Mouse (Mus musculus) limb, embryonic 14.5 days (tissue): ENCODE measurements around the gene Igsf21. TPM values are rescaled to one million over a fixed set of nuclear protein-coding genes. Genes with fewer than 3 reads are reported as not detected.

ENCODE experiments used
- ATAC-seq: fragments of 200-750 bp; cut with Nextera tagmentation; 2 replicates; pipeline ENCODE4 v1.8.0; 2017; ENCODE audit warnings: low read depth, moderate number of reproducible peaks, moderate TSS enrichment; ENCODE audit not compliant: low FRiP score
- DNase-seq: peaks from one replicate; pipeline ENCODE4 v3.0.0-alpha.2; 2015; ENCODE audit warnings: low spot score
- H3K27ac ChIP-seq: fragments of 300-500 bp; sonication (generic); replicated peaks from 2 replicates; pipeline ENCODE4 v1.5.1; 2014; ENCODE audit warnings: low read depth, mild to moderate bottlenecking, low read length, moderate library complexity, mixed read lengths
- H3K27me3 ChIP-seq: fragments of 300-500 bp; sonication (generic); 2 replicates; pipeline ENCODE4 v1.6.1; 2014; ENCODE audit warnings: low read length, mixed read lengths; ENCODE audit not compliant: control insufficient read depth, insufficient read depth
- H3K36me3 ChIP-seq: fragments of 300-500 bp; sonication (generic); 2 replicates; pipeline ENCODE4 v1.6.1; 2014; ENCODE audit warnings: mild to moderate bottlenecking, low read length, moderate library complexity, mixed read lengths; ENCODE audit not compliant: control insufficient read depth, insufficient read depth
- H3K4me1 ChIP-seq: fragments of 300-500 bp; sonication (generic); 2 replicates; pipeline ENCODE4 v1.6.1; 2014; ENCODE audit warnings: antibody characterized with exemption, low read length, mixed read lengths; ENCODE audit not compliant: control insufficient read depth, insufficient read depth
- H3K4me2 ChIP-seq: fragments of 300-500 bp; sonication (generic); replicated peaks from 2 replicates; pipeline ENCODE4 v1.6.1; 2014; ENCODE audit warnings: low read depth, mild to moderate bottlenecking, low read length, moderate library complexity; ENCODE audit not compliant: severe bottlenecking
- H3K4me3 ChIP-seq: fragments of 300-500 bp; sonication (generic); replicated peaks from 2 replicates; pipeline ENCODE4 v1.5.1; 2014; ENCODE audit warnings: low read length
- H3K9ac ChIP-seq: fragments of 300-500 bp; sonication (generic); 2 replicates; pipeline ENCODE4 v1.6.1; 2014; ENCODE audit warnings: mild to moderate bottlenecking, low read depth, low read length, moderate library complexity; ENCODE audit not compliant: severe bottlenecking
- H3K9me3 ChIP-seq: fragments of 300-500 bp; sonication (generic); 2 replicates; pipeline ENCODE4 v1.6.1; 2016; ENCODE audit warnings: low read length; ENCODE audit not compliant: control insufficient read depth
- POLR2A ChIP-seq: fragments of 200-500 bp; IDR thresholded peaks from 2 replicates; pipeline ENCODE4 v1.8.0; 2012; ENCODE audit warnings: inconsistent platforms, mild to moderate bottlenecking, moderate library complexity, borderline replicate concordance; ENCODE audit not compliant: insufficient read depth, insufficient read length; ENCODE audit errors: extremely low read depth
- WGBS: fragments of 180-500 bp; shearing (Covaris S2); extraction: QIAGEN DNeasy Blood & Tissue Kit; methylation state at CpG from one replicate; pipeline ENCODE4 v1.1.7; 2014; 5-methylcytosine and 5-hydroxymethylcytosine counted together
- polyA plus RNA-seq, 2 experiments: library from polyadenylated mRNA; depleted of rRNA in 1 of 2; stranded (reverse) in 1 of 2; unstranded in 1 of 2; fragments of >200 nt; fragmentation: Nextera tagmentation in 1 of 2; extraction: Ambion mirVana in 1 of 2; gene quantifications; 2 replicates each; pipeline versions ENCODE4 v1.2.1 to v1.2.3; 2012 to 2014

The Igsf21 gene
- polyA plus RNA-seq, 2 experiments: 0.45 to 0.55 TPM

DNA sequence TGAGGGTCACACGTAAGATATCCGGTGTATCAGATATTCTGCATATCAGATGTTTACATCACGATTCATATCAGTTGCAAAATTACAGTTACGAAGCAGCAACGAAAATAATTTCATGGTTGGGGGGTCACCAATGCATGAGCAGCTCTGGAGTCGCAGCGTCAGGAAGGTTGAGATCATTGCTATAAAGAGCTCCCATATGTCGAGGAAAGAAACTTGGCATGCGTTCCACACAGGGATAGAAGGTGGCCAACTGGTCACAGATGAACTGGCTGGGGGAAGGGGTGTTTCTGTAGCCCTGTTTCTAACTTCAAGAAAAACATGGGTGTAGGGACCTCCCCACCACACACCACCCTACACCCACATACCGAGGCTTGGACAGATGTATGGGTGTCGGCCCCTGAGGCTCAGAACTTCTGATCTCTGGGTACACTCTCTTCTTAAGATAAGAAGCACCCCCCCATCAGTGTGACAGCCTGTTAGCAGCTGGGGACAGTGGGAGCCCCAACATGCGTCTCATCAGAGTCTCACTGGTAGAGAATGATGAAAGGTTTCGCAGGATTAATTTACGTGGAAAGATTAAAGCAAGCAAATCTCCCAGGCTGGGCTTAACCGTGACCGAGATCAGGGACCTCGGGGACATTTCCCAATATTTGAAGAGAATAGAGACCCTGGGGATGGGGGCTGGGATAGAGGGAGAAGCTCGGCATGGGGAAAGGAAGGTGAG lies 54.1 kb downstream of the Igsf21 start:
- WGBS: 80% methylated on average over 18 of the region's 18 CpGs
- H3K9ac ChIP-seq: no peak overlapping the region
- no peak for ATAC-seq

DNA sequence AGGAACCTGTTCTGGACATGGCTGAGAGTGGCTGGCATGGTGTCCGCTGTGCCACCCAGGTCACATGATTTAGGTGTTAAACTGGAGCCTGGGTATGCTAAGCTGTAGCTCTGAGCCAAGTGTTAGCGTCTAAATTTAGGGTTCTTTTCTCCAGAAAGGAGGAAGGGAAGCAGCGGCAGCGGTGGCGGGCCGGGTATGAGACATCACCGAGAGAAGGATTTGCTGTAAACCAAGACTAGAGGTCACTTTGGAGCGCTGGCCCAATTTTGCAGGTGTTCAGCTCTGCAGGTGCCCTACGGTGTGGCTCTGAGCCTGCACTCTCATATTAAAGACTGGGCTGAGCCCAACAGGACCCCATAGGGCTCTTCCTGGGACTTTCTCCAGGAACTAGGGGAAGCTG lies 57.0 kb downstream of the Igsf21 start:
- no peaks in the 10 kb centered on the region for H3K36me3 ChIP-seq
- H3K9ac ChIP-seq: no peak overlapping the region
- H3K4me3 ChIP-seq: no peak overlapping the region
- H3K27ac ChIP-seq: no peak overlapping the region
- no peaks in the 10 kb centered on the region for H3K27me3 ChIP-seq
- H3K4me1 ChIP-seq: no peaks in the 10 kb centered on the region
- no peaks in the 10 kb centered on the region for H3K9me3 ChIP-seq
- no peak overlapping the region for H3K4me2 ChIP-seq
- DNase-seq (no peak), ATAC-seq (no peak)
- WGBS: 91% methylated on average over 9 of the region's 9 CpGs
- no peak for TF ChIP-seq POLR2A

More for the DNA sequence above, 54.1 kb downstream of the Igsf21 start:
- no peak for TF ChIP-seq POLR2A
- no peak for DNase-seq
- Histone ChIP-seq H3K36me3 (no peaks in the 10 kb centered on the region), H3K27ac (no peak overlapping the region), H3K4me3 (no peak overlapping the region), H3K27me3 (no peaks in the 10 kb centered on the region), H3K9me3 (no peaks in the 10 kb centered on the region), H3K4me2 (no peak overlapping the region), H3K4me1 (no peaks in the 10 kb centered on the region)

GRCm38 (mm10) chr4:140188626-140189025 lies 58.0 kb downstream of the Igsf21 start:
- H3K27me3 ChIP-seq: no peaks in the 10 kb centered on the region
- H3K4me2 ChIP-seq: no peak overlapping the region
- H3K4me3 ChIP-seq: no peak overlapping the region
- H3K36me3 ChIP-seq: no peaks in the 10 kb centered on the region
- no peak overlapping the region for H3K27ac ChIP-seq
- H3K9me3 ChIP-seq: no peaks in the 10 kb centered on the region
- no peak overlapping the region for H3K9ac ChIP-seq
- ATAC-seq (no peak), DNase-seq (no peak)
- 72% methylated on average over 7 of the region's 7 CpGs for WGBS
- H3K4me1 ChIP-seq: no peaks in the 10 kb centered on the region
- TF ChIP-seq POLR2A: no peak

DNA sequence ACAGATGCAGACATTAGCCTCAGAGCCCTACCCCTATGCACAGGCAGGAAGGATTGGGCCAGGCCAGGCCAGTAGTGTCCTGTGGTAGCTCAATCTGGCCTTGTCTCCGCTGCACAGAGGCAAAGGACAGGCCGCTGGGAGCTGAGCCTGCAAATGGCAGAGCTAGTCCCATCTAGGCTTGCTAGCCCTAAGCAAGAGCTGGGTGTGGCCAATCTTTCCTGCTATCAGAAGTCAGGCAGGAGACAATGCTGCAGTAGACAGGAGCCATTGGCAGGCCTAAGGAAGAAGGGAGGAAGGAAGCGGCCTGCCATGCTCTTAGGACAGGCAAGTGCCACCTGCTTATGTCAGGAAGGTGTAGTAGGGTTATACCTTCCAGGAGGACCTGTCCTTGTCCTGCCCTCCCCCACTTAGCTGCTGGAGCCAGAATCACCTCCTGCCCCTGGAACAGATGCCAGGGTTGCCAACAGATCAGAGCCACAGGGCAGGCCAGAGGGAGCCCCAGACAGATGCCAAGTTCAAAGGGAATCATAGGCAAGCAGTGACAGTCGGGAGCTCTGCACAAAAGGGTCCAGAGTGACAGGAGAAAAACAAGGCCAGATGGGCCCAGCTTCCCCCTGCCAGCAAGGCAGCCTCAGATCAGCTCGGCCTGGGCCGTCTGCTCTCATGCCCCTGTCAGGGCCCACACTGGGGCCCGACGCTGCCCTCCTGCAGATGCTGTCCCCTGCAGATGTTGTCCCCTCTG lies 59.0 kb downstream of the Igsf21 start:
- no peaks in the 10 kb centered on the region for H3K36me3 ChIP-seq
- TF ChIP-seq POLR2A: no peak

GRCm38 (mm10) chr4:140179576-140179975 lies 67.0 kb downstream of the Igsf21 start:
- DNase-seq: no peak
- Histone ChIP-seq H3K27me3 (no peaks in the 10 kb centered on the region), H3K36me3 (no peaks in the 10 kb centered on the region), H3K4me1 (no peaks in the 10 kb centered on the region), H3K9me3 (no peaks in the 10 kb centered on the region), H3K4me2 (no peak overlapping the region), H3K27ac (no peak overlapping the region), H3K9ac (no peak overlapping the region), H3K4me3 (no peak overlapping the region)
- no peak for TF ChIP-seq POLR2A
- 68% methylated on average over 6 of the region's 6 CpGs for WGBS
- no peak for ATAC-seq

More for the DNA sequence above, 59.0 kb downstream of the Igsf21 start:
- Histone ChIP-seq H3K9ac (no peak overlapping the region), H3K27me3 (no peaks in the 10 kb centered on the region), H3K9me3 (no peaks in the 10 kb centered on the region), H3K4me3 (no peak overlapping the region), H3K4me2 (no peak overlapping the region), H3K4me1 (no peaks in the 10 kb centered on the region), H3K27ac (no peak overlapping the region)
- ATAC-seq (no peak), DNase-seq (no peak)
- WGBS: 77% methylated on average over 8 of the region's 8 CpGs
